Mouse (Mus musculus): ENCODE measurements around the gene Rac2.

Gene Rac2

DNA sequence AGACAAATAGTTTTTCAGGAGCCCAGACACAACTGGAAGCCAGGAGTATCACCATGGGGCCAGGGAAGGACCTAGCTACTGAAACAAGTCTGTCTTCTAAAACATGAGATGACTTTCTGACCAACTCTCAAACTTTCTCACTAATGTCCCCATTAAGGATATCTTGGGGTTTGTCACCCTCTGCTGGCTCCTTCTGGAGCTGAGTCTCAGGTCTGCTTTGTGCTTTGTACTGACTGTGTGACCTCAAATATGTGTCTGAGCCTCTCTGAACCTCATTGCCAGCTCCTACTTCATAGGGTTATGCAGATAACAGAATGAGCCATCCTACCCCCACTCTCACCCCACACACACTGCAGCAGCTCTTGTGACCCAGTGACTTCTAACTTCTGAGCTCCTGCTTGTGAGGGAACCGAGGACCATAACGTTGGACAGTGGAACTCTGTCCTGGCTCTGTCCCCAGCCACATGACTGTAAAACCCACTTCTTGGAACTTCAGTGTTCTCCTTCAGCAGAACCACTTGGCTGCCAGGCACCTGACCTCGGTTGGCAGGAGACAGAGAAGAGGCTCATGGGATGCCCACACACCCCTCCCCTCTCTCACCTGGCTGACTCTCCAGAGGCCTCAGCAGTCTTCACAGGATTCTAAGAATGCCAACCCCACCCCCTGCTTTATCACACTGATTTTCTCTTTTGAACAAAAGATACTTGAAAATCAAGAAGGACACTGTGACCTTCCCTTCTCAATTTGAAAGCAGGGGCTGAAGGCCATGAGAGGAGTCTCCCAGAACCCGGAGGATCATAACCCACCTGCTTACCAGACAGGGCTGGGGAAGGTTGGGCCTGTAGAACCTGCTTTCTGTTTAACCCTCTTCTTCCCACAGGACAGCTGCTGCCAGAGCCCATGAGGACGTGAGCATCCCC, 24.9 kb downstream of the Rac2 start:
- peak; percentile 73 for DNase-seq (ENCODE audit: low read depth, low spot score)

DNA sequence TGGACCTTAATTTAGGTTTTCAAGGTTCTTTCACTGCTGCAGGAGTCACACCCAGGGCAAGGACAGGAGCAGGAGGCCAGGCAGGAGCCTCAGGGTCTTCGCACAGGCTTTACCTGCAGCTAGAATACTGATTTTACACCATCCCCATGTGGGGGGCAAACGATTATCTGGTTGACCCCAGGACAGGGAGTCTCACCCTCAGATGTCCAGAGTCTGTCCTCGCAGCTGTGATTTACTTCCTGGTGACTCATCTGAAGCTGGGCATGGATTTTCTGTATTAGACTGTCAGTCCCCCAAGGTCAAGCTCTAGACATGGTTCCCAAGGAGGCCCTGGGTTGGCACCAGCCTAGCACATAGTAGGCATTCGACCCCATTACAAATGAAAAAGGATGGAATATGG, 26.5 kb downstream of the Rac2 start:
- no peak for DNase-seq (ENCODE audit: low read depth, low spot score)

DNA sequence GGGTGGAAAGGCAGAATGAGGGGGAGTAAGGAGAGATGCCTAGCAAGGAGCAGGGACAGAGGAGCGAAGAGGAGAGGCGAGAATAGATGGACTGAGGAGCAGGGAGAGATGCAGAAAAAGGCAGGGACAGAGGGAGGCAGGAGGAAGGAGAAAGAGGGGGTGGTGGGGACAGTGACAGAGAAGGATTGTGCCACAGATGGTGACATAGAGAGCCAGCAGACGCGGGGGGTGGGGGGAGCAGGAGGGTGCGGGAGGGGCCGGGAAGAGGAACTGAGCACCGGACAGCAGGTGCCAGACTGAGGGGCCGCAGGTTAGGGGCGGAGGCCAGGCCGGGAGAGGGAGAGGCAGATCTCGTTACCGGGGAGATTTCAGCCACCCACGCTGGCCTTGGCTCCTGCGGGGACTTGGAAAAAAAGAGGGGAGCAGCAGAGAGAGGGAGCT, 28.0 kb downstream of the Rac2 start, which contains the start of gene Sstr3:
Sstr3 (minus strand) TSS at position 125 of the 441 bp plus-strand sequence.
- peak; percentile 91 for DNase-seq (ENCODE audit: low read depth, low spot score)

DNA sequence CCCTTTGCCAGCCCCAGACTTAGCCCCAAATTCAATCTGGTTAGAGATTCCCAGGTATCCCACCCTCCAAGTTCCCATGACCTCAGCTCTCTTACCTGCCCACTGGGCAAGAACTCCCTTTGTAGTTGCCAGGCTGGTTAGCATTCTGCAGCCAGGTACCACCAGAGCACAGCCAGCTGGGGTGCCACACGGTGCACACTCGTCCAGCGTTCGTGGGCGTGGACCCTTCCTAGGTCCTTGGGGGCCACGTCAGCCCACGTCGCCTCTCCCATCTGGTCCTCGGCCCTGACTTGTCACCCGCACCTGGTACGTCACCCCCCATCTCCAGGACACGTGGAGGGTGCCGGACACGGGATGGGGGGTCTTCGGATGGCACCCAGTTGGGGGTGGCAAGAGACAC, 28.5 kb downstream of the Rac2 start:
- no peak for DNase-seq (ENCODE audit: low read depth, low spot score)

DNA sequence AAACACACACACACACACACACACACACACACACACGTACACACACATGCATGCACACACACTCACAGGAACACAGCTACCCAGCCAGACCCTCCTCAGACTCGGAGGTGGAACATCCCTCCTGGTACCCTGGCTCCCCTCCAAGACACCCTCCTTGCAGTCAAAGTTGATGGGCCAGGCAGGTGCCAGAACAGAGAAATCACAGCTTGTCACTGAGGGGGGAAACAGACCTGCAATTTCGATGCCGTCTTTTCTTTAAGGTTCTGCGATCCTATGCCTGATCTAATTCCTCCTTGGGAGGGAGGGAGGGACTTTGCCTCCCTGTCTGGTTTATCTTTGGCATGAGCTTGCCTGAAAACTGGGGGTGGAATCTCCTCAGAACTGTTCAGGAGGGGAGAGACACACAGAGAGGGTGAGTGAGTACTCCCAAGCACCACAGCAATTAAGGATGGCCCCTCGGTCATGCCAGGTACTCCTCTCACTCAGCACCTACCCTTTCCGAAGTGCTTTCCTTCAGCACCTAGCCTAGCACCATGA, 29.7 kb downstream of the Rac2 start:
- DNase-seq (ENCODE audit: low read depth, low spot score): peak; percentile 85

- peak; percentile 85 for DNase-seq (ENCODE audit: low read depth, low spot score)
These were observed 30.4 kb downstream of the Rac2 start for GRCm38 (mm10) chr15:78542098-78542766.

DNA sequence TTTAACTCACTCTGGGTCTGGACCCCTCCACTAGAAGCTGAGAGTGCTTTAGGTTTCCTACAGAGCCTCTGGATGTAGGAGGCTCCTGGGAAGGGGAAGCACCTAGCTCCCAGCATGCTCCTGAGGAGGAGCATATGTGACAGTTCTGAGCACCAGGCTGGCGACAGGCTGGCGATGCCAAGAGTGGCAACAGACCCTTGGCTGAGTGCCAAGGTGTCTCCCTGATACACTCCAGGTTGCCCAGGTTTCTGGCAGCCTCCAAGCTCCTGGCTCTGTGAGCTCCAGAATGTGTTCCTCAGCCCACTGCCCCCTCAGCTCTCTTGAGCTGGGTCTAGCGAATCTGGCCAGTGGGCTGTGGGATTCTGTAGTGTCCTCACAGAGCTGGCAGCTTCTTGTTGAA, 31.0 kb downstream of the Rac2 start:
- DNase-seq (ENCODE audit: low read depth, low spot score): peak; percentile 93

DNA sequence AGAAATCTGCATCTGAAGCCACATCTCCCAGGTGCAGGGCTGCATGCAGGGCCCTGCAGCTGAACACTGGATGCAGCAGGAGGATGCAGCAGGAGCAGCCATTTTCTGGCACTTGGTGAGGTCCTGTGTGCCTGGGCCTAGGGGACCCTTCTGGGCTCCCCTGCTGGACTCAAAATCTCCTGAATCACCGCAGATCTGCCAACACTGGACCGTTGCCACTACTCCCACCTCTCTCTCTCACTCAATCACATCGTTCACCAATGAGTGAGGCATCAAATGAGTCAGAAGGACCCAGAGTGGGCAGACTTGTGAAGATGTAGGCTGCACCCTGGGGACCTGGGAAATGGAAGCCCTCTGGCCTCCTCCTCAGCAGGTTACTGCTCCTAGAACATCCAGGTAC, 31.5 kb downstream of the Rac2 start:
- DNase-seq (ENCODE audit: low read depth, low spot score): peak; percentile 86

DNA sequence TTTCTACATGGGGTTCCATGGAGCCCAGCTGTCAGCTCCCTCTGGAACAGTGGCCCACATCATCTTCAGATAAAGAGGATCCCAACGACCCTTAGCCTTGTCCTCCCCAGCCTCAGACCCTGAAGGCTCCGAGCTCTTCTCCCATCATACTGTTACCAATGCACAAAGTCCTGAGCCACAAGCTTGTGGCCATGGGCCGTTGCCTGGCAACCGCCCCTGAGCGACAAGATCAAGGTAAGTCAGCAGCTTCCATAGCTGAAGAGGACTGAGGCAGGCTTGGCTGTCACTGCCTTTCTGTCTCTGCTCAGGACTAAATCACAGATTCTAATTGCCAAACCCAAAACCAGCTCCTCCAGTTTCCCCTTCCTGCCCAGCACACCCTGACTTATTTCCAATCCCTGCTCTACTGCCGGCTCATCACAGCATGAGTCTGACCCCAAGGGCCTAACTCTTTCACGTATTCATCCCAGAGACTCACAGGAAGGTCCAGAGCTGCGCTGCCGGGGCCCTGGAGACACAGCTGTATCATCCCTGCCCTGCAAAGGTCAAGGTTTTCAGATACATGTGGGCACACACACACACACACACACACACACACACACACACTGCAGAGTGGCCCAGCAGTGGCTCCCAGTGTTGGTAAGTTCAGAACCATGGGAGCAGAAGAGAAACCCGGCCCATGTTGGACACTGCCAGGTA, 36.7 kb downstream of the Rac2 start:
- DNase-seq (ENCODE audit: low read depth, low spot score): no peak

GRCm38 (mm10) chr15:78533346-78533835, 39.2 kb downstream of the Rac2 start:
- DNase-seq (ENCODE audit: low read depth, low spot score): peak; percentile 88

GRCm38 (mm10) chr15:78532566-78533345, 39.8 kb downstream of the Rac2 start:
- DNase-seq (ENCODE audit: low read depth, low spot score): no peak

- DNase-seq (ENCODE audit: low read depth, low spot score): peak; percentile 99
These were observed 40.6 kb downstream of the Rac2 start for GRCm38 (mm10) chr15:78531901-78532469.

GRCm38 (mm10) chr15:78531451-78531720, 41.2 kb downstream of the Rac2 start:
- DNase-seq (ENCODE audit: low read depth, low spot score): no peak

DNA sequence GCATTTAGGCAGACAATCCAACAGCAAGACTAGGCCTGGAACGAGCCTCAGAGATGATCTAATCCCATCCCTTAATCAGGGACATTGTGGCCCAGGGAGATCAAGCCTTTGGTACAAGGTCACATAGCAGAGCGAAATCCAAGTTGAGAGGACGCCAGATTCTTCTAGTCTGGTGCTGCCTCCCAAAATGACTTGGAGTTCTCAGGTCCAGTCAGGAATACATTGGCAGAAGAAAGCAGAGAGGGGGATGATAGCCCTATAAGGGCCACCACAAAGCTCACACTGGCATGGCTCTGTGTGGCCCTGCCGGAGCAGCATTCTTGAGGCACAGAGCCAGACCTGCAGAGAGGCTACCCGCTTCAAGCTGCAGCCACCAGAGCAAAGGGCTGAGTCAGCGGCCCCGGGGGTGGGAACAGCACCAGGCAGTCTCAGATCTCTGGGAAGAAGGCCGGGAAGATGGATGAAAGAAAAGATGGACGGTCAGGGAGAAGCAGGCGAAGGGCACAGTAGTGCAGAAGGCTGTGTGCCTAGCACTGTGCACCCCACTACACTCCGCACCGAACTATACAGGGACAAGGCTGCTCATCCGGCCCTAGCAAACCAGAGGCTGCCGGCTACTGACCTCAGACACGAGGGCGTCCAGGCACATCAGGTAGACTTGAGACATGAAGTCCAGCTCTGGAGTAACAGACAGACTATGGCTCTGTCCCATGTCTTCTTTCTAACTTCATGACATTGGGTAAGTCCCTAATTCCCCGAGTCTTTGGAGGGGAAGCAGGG, 41.7 kb downstream of the Rac2 start, which contains the start of gene C1qtnf6:
C1qtnf6 (minus strand) TSS at position 746 of the 780 bp plus-strand sequence.
- peak; percentile 76 for DNase-seq (ENCODE audit: low read depth, low spot score)

- DNase-seq (ENCODE audit: low read depth, low spot score): no peak
These were observed 42.4 kb downstream of the Rac2 start for GRCm38 (mm10) chr15:78530141-78530540.

- peak; percentile 80 for DNase-seq (ENCODE audit: low read depth, low spot score)
These were observed 43.1 kb downstream of the Rac2 start for GRCm38 (mm10) chr15:78529428-78529990.

- DNase-seq (ENCODE audit: low read depth, low spot score): no peak
These were observed 43.7 kb downstream of the Rac2 start for GRCm38 (mm10) chr15:78528726-78529411.

DNA sequence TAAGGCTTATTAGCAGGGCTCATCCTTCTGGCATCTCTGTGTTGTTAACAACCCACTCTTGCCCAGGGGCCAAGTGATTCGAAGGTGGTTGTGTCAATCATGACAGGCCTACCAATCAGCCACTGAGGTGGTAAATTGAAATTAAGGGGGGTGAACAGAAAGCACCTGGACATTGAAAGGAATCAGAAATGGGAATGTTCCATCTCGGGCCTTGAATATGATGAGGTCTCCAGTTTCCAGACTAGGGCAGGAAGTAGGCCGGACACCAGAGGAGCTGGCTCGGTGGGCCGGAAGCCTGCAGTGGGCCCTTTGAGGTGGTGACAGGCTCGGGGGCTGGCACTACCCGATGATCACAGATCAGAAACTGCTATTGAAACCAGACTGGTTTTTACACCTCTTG, 44.6 kb downstream of the Rac2 start:
- DNase-seq (ENCODE audit: low read depth, low spot score): peak; percentile 58

GRCm38 (mm10) chr15:78524163-78524562, 48.4 kb downstream of the Rac2 start:
- DNase-seq (ENCODE audit: low read depth, low spot score): no peak
